Mouse (Mus musculus) E14TG2a.4 (cell line): Measurements from ENCODE around the gene Cemip.

Experiments
- CTCF ChIP-seq: conservative IDR thresholded peaks from 2 replicates; pipeline ENCODE4 v1.5.1; 2014; ENCODE audit warnings: low read length
- NANOG ChIP-seq: IDR thresholded peaks from 2 replicates; pipeline ENCODE4 v1.6.1; 2014; ENCODE audit warnings: borderline replicate concordance, low read length, mixed read lengths
- POU5F1 ChIP-seq: IDR thresholded peaks from 2 replicates; pipeline ENCODE4 v1.6.1; 2014; ENCODE audit warnings: low read length, borderline replicate concordance

DNA sequence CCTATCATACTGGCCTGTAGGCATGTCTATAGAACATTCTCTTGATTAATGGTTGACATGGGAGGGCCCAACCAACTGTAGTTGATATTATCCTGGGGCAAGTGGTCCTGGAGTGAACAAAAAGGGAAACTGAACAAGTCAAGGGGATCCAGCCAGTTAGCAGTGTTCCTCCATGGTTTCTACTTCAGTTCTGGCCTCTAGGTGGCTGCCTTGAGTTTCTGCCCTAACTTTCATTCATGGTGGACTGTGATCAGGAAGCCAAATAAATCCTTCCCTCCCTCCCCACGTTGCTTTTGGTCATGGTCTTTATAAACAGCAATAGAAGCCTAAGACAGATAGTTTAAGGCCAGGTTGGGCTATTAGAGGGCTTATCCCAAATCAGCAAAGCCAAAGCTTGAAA lies 3.5 kb upstream of the Cemip start:
- no peak; the same call in 1 of the 2 replicates for TF ChIP-seq CTCF
- no peak for TF ChIP-seq POU5F1
- no peak for TF ChIP-seq NANOG
